Mouse (Mus musculus): Measurements from ENCODE around the gene Mrgprg. TPM values are rescaled to one million over a fixed set of nuclear protein-coding genes. Genes with fewer than 3 reads are reported as not detected.

Mrgprg gene
- total RNA-seq (2014; fragmentation: Nextera tagmentation) (not detected in 2 replicates), total RNA-seq (2017) (not detected in 2 replicates)

DNA sequence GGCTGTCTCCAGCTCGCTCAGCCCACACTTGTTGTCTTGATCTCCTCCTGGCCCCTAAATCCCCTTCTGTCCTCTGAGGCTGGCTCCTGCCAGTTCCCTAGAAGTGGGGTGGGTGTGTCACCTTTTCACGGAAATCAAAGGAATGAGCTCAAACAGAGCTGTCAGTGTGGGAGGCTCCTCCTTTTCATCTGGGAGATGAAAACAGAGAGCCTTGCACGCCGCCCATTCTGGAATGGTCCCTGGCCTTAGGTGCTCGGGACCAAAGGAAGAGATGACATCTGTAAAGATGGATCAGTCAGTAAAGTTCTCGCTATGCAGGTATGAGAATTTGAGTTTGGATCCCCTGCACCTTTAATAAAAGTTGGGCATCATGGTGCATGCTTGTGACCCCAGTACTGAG is at the start of gene Mrgprg:
Mrgprg (minus strand) TSS at position 101 of the 400 bp plus-strand sequence.
- ATAC-seq (replicated peaks; ENCODE audit: low FRiP score, low TSS enrichment, poor library complexity, severe bottlenecking), result no peak

DNA sequence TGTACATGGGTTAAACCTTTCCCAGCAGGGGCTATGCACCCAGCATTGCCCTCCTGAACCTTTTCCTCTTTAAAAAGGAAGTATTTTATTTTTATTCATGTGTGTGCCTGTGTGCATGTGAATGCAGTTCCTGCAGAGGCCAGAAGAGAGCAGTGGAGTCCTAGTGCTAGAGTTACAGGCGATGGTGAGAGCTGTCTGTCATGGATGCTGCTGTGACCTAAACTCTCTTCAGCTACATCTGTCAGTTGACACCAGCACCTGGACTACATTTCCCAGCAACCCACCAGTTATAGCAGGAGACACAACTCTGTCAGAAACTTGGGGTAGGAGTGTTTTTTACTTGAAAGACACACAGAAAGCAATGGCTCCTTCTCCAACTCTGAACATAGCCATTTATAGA is 42.1 kb upstream of the Mrgprg start:
- peak; percentile 74 for ATAC-seq (replicated peaks; ENCODE audit: low FRiP score, low TSS enrichment, poor library complexity, severe bottlenecking)

DNA sequence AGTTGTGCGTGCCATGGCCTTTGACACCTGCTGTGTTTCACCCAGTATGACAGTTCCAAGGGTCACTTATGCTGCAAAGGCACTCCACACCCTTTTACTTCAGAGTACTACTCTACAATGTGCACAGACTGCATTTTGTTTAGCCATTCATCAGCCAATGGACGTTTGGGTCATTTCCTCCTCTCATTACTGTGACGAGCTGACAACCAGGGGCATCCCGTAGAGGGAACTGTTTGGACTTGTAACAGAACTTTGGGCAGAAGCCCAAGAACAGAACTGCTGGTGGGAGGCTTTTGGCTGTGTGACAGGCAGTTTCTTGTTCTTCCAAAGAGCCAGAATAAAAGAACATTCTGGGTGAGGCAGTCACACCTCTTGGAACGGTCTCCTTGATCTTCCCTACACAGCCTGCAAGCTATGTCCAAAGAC is 38.4 kb upstream of the Mrgprg start:
- no peak for ATAC-seq (replicated peaks; ENCODE audit: low FRiP score, low TSS enrichment, poor library complexity, severe bottlenecking)

DNA sequence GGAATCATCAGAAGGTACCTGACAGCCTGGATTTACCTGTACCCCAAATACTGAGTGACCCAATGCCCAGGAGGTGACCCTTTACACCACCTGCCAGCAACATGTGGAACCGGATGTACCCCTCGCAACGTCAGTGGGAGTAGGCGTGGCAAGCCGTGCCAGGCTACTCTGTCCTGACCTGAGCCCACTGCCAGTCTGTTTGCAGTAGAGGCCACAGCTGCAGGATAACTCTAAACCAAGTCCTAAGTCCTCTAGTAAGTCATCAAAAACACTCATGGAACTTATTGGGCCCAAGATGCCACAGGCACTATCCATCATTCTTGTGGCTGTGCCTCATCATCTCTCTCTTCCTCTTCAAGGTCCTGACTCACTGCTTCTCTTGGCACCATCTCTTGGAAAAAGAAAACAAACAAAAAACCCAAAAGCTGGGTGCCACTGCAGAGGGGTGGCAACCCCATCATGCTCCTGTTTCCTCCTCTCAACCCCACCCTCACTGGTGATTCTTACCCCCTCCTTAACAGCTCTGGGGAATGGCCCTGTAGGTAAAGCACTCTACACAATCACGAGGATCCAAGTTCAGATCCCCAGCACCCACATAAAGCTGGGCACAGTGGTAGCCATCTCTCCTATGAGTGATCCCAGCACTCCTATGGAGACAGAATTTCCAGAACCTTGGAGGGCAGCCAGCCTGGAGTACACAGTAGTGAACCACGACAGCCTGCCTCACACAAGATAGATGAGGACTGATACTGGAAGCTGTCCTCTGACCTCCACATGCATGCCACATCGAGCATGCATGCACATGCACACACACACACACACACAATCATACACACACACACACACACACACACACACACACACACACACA is 34.6 kb upstream of the Mrgprg start:
- no peak for ATAC-seq (replicated peaks; ENCODE audit: low FRiP score, low TSS enrichment, poor library complexity, severe bottlenecking)

DNA sequence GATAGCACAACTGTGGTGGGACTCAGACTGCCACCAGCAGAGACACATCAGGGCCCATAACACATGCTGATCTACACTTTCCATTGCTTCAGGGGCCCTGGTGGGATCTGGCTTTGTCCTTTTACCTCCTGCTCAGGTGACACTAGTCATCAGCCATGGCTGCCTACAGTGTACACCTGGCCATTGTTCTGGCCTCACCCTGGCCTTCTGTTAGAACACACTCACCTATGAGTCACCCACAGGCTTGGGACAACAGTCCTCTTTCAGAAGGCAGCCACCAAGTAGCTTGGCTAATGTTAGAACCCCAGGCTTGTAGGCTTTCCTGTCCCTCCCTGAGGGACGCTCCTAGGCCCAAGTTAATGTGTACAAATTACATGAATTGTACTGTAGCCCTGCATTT is 34.0 kb upstream of the Mrgprg start:
- ATAC-seq (replicated peaks; ENCODE audit: low FRiP score, low TSS enrichment, poor library complexity, severe bottlenecking), result no peak

DNA sequence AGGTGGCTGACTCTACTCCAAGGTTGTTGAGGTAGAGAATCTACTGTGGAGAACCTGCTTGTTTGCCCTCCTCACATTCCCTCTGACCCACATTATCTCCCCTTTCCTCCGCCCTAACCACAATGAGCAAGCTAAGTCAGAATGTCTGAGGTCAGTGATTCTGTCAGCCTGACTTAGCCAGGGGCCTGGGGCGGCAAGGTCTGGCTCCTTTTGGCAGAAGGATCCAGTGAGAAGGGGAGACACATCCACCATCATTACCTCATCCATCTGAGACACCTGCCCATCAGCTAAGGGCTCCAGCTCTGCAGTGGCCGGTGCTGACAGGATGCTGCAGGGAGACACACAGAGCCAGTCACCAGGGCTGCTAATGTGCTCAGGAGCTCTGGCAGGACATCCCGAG is 32.0 kb upstream of the Mrgprg start:
- ATAC-seq (replicated peaks; ENCODE audit: low FRiP score, low TSS enrichment, poor library complexity, severe bottlenecking), result no peak

DNA sequence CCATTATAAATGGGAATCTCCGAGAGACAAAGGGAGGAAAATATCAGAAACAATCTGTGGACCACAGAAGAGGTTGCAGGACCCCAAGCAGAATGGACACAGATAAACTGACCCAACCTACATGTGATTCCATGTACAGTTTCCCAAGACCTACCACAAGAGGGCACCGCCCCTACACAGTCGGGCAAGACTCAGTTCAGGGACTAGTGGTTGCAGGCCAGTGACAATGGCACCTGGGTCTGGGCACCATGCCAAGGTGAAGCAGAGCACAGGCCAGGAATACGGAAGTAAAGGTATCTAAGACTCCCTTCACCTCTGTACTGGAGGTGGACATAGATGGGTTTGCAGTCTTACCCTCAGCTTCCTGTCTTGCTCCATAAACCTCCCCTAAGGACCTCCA is 26.3 kb upstream of the Mrgprg start:
- peak; percentile 88 for ATAC-seq (replicated peaks; ENCODE audit: low FRiP score, low TSS enrichment, poor library complexity, severe bottlenecking)

DNA sequence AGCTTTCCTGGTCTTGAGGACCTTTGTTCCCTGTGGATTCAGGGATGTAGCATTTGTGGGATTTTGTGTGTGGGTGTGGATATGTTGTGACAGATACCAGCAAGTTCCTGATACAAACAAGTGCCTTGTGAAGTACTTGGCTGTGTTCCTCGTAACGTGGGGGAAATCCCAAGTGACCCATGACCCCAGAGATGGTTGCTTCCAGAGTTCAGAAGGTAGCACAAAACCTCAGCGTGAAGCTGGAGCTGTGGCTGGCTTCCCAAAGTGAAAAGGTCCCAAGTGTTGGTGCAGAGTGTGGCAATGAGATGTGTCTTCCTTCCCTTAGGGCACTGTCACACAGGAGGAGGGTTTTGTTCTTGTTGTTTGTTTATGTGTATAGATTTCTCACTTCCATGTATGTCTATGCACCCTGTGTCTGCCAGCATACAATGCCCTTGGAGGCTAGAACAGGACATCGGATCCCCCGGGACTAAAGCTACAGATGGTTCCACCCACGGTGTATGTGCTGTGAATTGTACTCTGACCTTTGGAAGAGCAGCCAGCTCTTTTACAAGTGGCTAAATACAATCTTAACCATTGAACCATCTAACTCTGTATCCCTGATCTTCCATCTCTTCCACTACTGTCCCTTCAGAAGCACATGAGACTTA is 25.7 kb upstream of the Mrgprg start:
- no peak for ATAC-seq (replicated peaks; ENCODE audit: low FRiP score, low TSS enrichment, poor library complexity, severe bottlenecking)

DNA sequence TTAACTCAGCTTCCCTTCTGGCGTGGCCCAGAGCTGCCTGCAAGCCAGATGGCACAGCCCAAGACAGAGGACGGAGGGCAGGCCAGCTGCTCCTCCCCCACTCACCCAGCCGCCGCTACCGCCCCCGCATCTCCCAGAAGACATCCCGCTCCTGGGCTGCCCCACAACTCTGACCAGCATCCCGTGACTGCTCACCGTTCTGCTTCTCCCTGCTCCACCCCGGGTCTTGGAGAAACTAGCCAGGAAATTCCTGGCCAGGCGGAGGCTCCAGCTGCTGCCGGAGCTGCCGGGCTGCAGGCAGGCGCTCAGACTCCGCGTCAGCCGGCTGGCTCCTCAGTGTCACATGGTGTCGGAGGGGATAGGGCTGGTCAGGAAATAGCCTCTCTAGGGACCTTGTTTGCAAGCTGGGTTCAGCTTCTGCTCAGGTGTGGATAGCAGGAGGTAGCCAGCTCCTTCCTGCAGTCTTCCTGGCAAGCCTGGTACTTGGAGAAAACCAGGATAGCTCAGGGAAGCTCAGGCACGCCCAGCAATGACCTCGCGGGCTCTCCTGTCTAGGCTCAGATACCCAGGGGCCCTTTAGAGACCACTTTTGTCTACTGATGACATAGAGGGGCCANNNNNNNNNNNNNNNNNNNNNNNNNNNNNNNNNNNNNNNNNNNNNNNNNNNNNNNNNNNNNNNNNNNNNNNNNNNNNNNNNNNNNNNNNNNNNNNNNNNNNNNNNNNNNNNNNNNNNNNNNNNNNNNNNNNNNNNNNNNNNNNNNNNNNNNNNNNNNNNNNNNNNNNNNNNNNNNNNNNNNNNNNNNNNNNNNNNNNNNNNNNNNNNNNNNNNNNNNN is 17.4 kb upstream of the Mrgprg start, which contains the start of gene Mrgpre:
Mrgpre (minus strand) TSS at position 505 of the 834 bp plus-strand sequence.
- ATAC-seq (replicated peaks; ENCODE audit: low FRiP score, low TSS enrichment, poor library complexity, severe bottlenecking), result no peak

DNA sequence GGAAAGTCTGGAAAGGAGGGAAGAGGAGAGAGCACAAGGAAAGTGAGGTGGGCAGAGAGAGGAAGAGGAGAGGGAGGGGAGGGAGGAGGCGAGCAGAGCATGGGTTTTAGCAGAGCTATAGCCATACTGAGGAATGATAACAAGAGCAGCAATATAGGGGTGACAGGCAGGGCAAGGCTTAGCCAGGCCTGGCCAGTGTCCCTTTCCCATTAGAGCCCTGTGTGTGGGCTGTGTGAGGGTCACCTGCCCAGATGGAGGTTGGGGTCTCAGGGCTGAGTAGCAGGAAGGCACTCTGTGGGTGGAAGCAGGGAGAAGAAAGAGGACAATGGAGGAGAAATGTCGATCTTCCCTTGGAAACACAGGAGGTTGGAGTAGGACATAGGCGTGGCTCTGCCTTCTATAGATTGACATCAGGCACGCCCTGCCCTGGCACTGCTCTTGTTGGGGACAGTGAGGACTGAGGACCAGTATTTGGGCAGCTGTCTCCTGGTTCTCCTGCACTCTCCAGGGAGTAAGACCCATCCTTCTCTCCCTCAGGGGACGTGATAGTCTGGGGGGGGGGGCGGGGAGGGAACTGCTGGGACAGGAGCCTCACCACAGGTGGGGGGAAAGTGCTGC is 16.7 kb upstream of the Mrgprg start:
- peak; percentile 69 for ATAC-seq (replicated peaks; ENCODE audit: low FRiP score, low TSS enrichment, poor library complexity, severe bottlenecking)

DNA sequence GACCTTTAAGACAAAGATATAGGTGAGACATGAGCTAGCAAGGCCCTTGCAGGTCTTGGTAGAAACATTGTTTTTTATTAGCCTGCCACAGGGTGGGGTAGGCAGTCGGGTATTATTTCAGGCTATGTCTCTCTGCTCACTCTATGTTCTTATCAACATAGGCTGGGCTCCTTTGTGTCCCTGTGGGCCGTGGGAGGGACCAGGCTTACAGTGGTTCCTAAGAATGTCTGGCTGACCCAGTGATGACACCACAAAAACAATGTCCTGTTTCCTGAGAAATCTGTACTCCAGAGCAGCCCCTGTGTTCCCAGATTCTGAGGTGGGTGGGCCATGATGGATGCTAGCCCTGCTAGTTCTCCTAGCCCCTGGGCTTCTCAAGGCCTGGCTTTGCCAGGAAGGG is 10.6 kb upstream of the Mrgprg start:
- no peak for ATAC-seq (replicated peaks; ENCODE audit: low FRiP score, low TSS enrichment, poor library complexity, severe bottlenecking)

DNA sequence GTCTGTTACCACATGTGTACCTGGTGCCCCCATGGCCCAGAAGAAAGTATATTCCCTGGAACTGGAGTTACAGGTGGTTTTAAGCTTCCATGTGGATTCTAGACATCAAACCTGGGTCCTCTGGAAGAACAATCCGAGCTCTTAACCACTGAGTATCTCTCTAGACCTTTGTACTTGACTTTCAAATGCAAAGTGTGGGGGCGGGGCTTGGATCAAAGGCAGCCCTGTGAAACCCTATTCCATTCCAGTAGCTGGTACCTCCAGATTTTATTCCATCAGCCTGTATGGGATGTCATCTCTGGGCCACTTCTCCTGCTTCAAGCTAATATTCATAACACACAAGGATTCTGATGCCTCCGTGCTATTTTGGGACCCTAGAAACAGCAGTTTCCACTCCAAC is 9.3 kb upstream of the Mrgprg start:
- no peak for ATAC-seq (replicated peaks; ENCODE audit: low FRiP score, low TSS enrichment, poor library complexity, severe bottlenecking)

DNA sequence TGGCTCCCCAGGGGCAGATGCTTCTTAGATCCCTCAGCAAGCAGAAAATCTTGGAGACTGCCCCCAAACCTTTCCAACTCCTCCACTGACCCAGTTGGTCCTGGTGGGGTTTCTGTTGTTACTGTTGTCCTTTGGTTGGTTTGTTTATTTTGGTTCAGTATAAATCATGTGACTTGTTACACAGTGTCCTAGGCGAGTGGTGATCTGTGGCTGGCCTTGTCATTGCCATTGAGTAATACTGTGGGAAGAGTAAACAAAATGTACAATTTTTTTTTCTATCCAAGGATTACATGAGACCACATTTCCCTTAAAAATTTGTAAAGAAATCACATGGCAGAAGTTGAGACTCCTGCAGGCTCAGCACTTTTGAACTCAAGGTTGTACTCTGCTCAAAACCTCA is 2.7 kb upstream of the Mrgprg start:
- ATAC-seq (replicated peaks; ENCODE audit: low FRiP score, low TSS enrichment, poor library complexity, severe bottlenecking), result no peak

DNA sequence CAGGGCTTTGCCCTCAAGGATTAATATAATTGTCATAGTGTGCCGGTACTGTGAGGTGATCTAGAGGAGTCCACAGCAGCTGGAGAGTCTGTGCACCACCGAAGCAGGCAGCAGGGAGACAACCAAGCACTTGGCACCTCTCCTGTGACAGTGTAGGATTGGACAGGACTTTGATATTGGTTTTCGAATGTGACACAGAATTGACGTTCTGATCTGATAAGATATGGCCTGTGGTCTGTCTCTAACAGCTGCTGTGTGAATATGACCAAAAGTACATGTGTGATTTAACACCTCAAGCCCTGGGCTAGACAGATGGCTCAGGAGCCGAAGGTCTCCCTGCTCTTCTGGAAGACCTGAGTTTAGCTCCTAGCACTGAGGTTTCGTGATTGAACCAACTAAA is 1.5 kb upstream of the Mrgprg start:
- ATAC-seq (replicated peaks; ENCODE audit: low FRiP score, low TSS enrichment, poor library complexity, severe bottlenecking), result no peak; the same call in 1 of the 2 replicates

DNA sequence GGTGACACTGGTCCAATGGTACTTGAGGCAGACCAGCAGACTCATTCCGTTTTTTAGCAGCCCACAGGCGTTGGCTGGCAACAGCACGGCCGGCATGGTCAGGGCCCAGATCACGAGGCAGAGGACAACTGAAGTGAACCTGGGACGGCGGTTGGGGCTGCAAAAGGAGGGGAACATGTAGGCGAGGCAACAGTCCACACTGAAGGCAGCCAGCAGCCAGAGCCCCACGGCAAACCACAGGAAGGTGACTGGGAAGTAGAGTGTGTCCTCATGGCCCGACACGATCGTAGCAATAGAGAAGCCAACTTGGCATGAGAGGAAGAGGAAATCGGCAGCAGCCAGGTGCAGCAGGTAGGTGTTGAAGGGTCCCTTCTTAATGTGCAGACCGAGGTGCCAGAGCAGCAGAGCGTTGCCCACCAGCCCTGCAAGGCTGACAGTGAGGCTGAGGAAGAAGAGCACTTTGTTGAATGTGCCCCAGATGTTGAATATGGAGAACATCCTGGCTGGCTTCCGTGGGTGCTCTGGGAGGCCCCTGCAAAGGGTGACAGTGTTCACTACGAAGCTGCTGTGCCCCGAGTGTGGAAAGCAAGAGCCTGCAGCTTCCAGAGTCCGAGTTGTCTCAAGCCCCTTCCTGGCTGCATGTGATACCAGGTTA is 1.8 kb downstream of the Mrgprg start:
- ATAC-seq (replicated peaks; ENCODE audit: low FRiP score, low TSS enrichment, poor library complexity, severe bottlenecking), result no peak

DNA sequence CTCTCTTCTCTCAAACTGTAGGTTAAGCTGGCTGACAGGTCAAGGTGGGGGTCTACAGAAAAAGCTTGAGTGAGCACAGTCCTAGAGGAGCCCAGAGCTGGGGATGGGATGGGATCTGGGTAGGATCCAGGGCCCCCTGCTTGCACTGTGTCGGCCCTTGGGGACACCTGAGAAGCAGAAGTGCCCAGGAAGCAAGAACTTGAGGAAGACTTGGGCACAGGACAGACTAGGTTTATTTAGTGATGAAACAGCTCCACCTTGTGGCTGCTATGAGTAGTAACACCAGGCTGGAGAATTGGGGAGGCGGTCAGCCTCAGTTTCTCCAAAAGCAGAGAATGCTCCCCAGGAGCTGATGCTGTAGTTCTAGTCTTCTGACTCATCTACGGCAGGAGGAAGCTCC is 3.0 kb downstream of the Mrgprg start:
- ATAC-seq (replicated peaks; ENCODE audit: low FRiP score, low TSS enrichment, poor library complexity, severe bottlenecking), result peak; percentile 66

DNA sequence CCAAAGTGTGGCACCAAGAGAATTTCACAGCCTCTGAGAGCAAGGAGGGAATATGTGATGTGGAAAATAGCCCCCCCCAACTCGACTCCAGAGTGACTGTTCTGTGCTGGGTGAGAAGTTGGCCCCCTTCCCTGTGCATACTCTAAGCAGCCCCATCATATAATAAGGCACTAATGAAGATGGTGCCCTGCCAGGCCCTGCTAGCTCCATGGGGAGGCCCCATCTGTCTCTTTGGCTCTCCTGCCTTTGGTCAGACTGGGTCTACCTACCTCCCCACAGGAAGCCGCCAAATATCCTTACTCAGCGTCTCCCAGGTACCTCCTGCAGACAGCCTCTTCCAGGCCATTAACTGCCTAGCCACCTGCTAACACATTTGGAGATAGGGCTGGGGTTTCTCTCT is 7.8 kb downstream of the Mrgprg start:
- no peak for ATAC-seq (replicated peaks; ENCODE audit: low FRiP score, low TSS enrichment, poor library complexity, severe bottlenecking)

DNA sequence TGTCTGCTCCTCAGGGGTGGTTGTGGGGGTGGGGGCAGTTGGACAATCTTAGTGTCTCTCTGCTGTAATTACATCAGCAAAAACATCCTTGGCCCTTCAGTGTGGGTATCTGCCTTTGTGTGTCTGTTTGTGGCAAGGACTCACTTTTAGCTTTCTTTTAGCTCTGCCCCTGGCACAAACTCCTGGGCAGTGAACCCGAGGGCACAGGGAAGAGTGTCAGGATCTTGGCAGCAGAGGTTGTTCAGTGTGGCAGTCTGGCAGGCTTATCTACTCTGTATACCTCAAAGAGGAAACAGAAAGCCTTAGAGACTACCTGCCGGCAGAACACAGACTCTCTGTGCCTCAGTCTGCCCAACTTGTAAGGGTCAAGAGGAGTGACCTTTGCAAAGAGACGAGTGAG is 9.1 kb downstream of the Mrgprg start:
- no peak for ATAC-seq (replicated peaks; ENCODE audit: low FRiP score, low TSS enrichment, poor library complexity, severe bottlenecking)

DNA sequence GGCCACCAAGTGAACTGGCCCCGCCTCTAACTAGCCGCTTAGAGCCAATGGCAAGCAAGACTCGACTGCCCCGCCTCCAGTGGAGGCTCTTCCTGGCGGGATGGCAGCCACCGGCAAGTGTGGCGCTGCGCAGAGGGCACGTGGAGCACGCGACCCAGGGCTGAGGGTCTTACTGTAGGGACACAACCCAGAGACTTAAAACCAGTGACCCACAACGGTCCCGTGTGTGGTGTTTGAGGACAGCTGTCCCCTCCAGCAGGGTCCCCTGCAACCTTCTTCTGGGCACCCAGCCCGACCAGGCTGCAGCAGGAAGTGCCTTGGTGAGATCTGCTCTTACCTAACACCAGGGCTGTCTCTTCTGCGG is 9.8 kb downstream of the Mrgprg start:
- ATAC-seq (replicated peaks; ENCODE audit: low FRiP score, low TSS enrichment, poor library complexity, severe bottlenecking), result peak; percentile 88

All from megakaryocyte-erythroid progenitor cell, adult 5-6 weeks (primary cell).